Mouse (Mus musculus) gonadal fat pad, adult 2 months (tissue): ENCODE data around the gene Gm614. TPM values are rescaled to one million over a fixed set of nuclear protein-coding genes. Genes with fewer than 3 reads are reported as not detected.

Experiments used
- DNase-seq: peaks from one replicate; pipeline ENCODE4 v3.0.0-alpha.2; 2012; ENCODE audit warnings: low read depth
- polyA plus RNA-seq: library from polyadenylated mRNA; depleted of rRNA; stranded (reverse); fragments of >200 nt; gene quantifications from 2 replicates; pipeline ENCODE4 v1.2.3, GENCODE M21; 2012; rRNA removed

Gene Gm614
- 0.43 and 0.80 TPM in 2 replicates for polyA plus RNA-seq

GRCm38 (mm10) chrX:101263892-101264291 lies at the start of gene Gm614:
TSS of gene Gm614 (minus strand) at chrX:101263992.
- DNase-seq = no peak

- DNase-seq = no peak
These were observed 45.5 kb upstream of the Gm614 start for GRCm38 (mm10) chrX:101309299-101309698.

GRCm38 (mm10) chrX:101304646-101305045 lies 40.9 kb upstream of the Gm614 start:
- DNase-seq = no peak

GRCm38 (mm10) chrX:101301654-101302053 lies 37.9 kb upstream of the Gm614 start:
- DNase-seq = no peak

- DNase-seq = no peak
These were observed 36.7 kb upstream of the Gm614 start for GRCm38 (mm10) chrX:101300427-101301030.

- no peak for DNase-seq
These were observed 36.0 kb upstream of the Gm614 start for GRCm38 (mm10) chrX:101299473-101300426.

- DNase-seq = no peak
These were observed 35.3 kb upstream of the Gm614 start, which contains the start of gene Nlgn3 for GRCm38 (mm10) chrX:101299055-101299454. TSS of gene Nlgn3 (plus strand) at chrX:101299168.

GRCm38 (mm10) chrX:101290111-101290510 lies 26.3 kb upstream of the Gm614 start:
- DNase-seq = no peak

- no peak for DNase-seq
These were observed 25.2 kb upstream of the Gm614 start for GRCm38 (mm10) chrX:101289037-101289436.

GRCm38 (mm10) chrX:101288432-101288831 lies 24.6 kb upstream of the Gm614 start:
- no peak for DNase-seq

- no peak for DNase-seq
These were observed 23.8 kb upstream of the Gm614 start for GRCm38 (mm10) chrX:101287543-101287942.

- DNase-seq = no peak
These were observed 22.3 kb upstream of the Gm614 start for GRCm38 (mm10) chrX:101285953-101286670.

GRCm38 (mm10) chrX:101285534-101285933 lies 21.7 kb upstream of the Gm614 start:
- DNase-seq = no peak

GRCm38 (mm10) chrX:101282813-101283212 lies 19.0 kb upstream of the Gm614 start:
- no peak for DNase-seq

GRCm38 (mm10) chrX:101273875-101274738 lies 10.3 kb upstream of the Gm614 start, which contains the start of gene Med12:
TSS of gene Med12 (plus strand) at chrX:101274030.
- no peak for DNase-seq

GRCm38 (mm10) chrX:101273410-101273809 lies 9.6 kb upstream of the Gm614 start:
- DNase-seq = no peak

GRCm38 (mm10) chrX:101268755-101269124 lies 4.9 kb upstream of the Gm614 start, which contains the start of gene Gm20489:
TSS of gene Gm20489 (minus strand) at chrX:101269023.
- DNase-seq = no peak

- DNase-seq = no peak
These were observed 4.4 kb upstream of the Gm614 start, which contains the start of gene Il2rg for GRCm38 (mm10) chrX:101268025-101268754. TSS of gene Il2rg (minus strand) at chrX:101268255.

GRCm38 (mm10) chrX:101266631-101267030 lies 2.8 kb upstream of the Gm614 start:
- no peak for DNase-seq
